Mouse (Mus musculus) kidney, adult 18-20 months (tissue): ENCODE data around the gene Fgf8.

Experiments used
- DNase-seq: peaks from one replicate; pipeline ENCODE4 v3.0.0; 2021

Gene Fgf8

GRCm38 (mm10) chr19:45748206-45748605, 5.5 kb upstream of the Fgf8 start:
- DNase-seq: no peak

GRCm38 (mm10) chr19:45747028-45747867, 4.5 kb upstream of the Fgf8 start:
- peak; percentile 91 for DNase-seq

GRCm38 (mm10) chr19:45746153-45747020, 3.7 kb upstream of the Fgf8 start:
- DNase-seq: peak; percentile 85

- no peak for DNase-seq
Observed at GRCm38 (mm10) chr19:45745344-45746152, 2.8 kb upstream of the Fgf8 start.

- no peak for DNase-seq
Observed at GRCm38 (mm10) chr19:45743619-45744018, 904 bp upstream of the Fgf8 start.

GRCm38 (mm10) chr19:45742984-45743575, 365 bp upstream of the Fgf8 start:
- no peak for DNase-seq

GRCm38 (mm10) chr19:45741431-45742217, 1.1 kb downstream of the Fgf8 start:
- no peak for DNase-seq

GRCm38 (mm10) chr19:45740817-45741216, 1.9 kb downstream of the Fgf8 start:
- no peak for DNase-seq

- DNase-seq: no peak
Observed at GRCm38 (mm10) chr19:45740233-45740632, 2.5 kb downstream of the Fgf8 start.

- no peak for DNase-seq
Observed at GRCm38 (mm10) chr19:45738521-45738920, 4.2 kb downstream of the Fgf8 start.

- no peak for DNase-seq
Observed at GRCm38 (mm10) chr19:45737846-45738484, 4.8 kb downstream of the Fgf8 start.

- no peak for DNase-seq
Observed at GRCm38 (mm10) chr19:45737208-45737845, 5.4 kb downstream of the Fgf8 start.

- DNase-seq: peak; percentile 52
Observed at GRCm38 (mm10) chr19:45736855-45737207, 5.9 kb downstream of the Fgf8 start.

- no peak for DNase-seq
Observed at GRCm38 (mm10) chr19:45736241-45736640, 6.5 kb downstream of the Fgf8 start.

GRCm38 (mm10) chr19:45734762-45735161, 8.0 kb downstream of the Fgf8 start:
- DNase-seq: no peak

GRCm38 (mm10) chr19:45734191-45734590, 8.5 kb downstream of the Fgf8 start:
- no peak for DNase-seq

- no peak for DNase-seq
Observed at GRCm38 (mm10) chr19:45733564-45733963, 9.2 kb downstream of the Fgf8 start.

GRCm38 (mm10) chr19:45731658-45732057, 11.1 kb downstream of the Fgf8 start:
- DNase-seq: no peak

- no peak for DNase-seq
Observed at GRCm38 (mm10) chr19:45730042-45730441, 12.7 kb downstream of the Fgf8 start.

- no peak for DNase-seq
Observed at GRCm38 (mm10) chr19:45727231-45727630, 15.5 kb downstream of the Fgf8 start.
